Mouse (Mus musculus): ENCODE measurements around the gene Irgc1. TPM values are rescaled to one million over a fixed set of nuclear protein-coding genes. Genes with fewer than 3 reads are reported as not detected.

Irgc1 gene
- polyA plus RNA-seq, 1 experiment from 2014 or later = not detected

GRCm38 (mm10) chr7:24472442-24472841, 20.3 kb upstream of the Irgc1 start:
- H3K9ac ChIP-seq (replicated peaks) = no peak overlapping the region
- no peak for ATAC-seq (ENCODE audit: insufficient number of reproducible peaks, insufficient read depth, low FRiP score, low TSS enrichment, low read depth)
- no peak overlapping the region for H3K27ac ChIP-seq
- H3K4me2 ChIP-seq = no peak overlapping the region
- no peaks in the 10 kb centered on the region for H3K27me3 ChIP-seq
- peaks cover 16% of the 10 kb centered on the region; the same call in 1 of the 2 replicates for H3K9me3 ChIP-seq
- WGBS = 83% methylated on average over 6 of the region's 6 CpGs
- H3K4me3 ChIP-seq (replicated peaks) = no peak overlapping the region
- H3K4me1 ChIP-seq (replicated peaks) = no peaks in the 10 kb centered on the region
- H3K36me3 ChIP-seq = no peaks in the 10 kb centered on the region

DNA sequence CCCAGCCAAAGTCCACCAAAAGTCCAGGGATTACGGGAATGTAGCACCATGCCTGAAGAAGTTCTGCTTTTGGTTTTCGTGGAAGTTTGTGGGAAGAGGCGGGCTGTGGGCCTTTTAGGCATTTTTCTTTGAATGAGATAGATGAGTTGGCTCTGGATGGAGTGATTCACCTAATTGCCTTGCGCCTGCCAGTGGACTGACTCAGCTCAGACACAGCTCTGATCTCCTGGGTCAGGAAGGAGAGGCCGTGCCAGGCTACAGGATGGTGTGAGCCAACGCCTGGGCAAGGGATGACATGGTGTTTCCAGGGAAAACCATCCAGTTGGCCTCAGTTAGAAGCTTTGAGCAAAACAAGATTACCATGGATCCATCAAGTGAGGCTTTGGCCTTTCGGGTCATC, 18.3 kb upstream of the Irgc1 start:
- no peak overlapping the region for H3K4me3 ChIP-seq (replicated peaks)
- 91% methylated on average over 7 of the region's 7 CpGs for WGBS
- no peak for ATAC-seq (ENCODE audit: insufficient number of reproducible peaks, insufficient read depth, low FRiP score, low TSS enrichment, low read depth)
- no peaks in the 10 kb centered on the region for H3K36me3 ChIP-seq
- H3K27ac ChIP-seq = no peak overlapping the region
- no peaks in the 10 kb centered on the region for H3K27me3 ChIP-seq
- H3K9ac ChIP-seq (replicated peaks) = no peak overlapping the region
- H3K9me3 ChIP-seq = peaks cover 16% of the 10 kb centered on the region; the same call in 1 of the 2 replicates
- H3K4me2 ChIP-seq = no peak overlapping the region
- H3K4me1 ChIP-seq (replicated peaks) = no peaks in the 10 kb centered on the region

GRCm38 (mm10) chr7:24469126-24469525, 17.0 kb upstream of the Irgc1 start:
- peaks cover 16% of the 10 kb centered on the region; the same call in 1 of the 2 replicates for H3K9me3 ChIP-seq
- no peak overlapping the region for H3K27ac ChIP-seq
- H3K4me1 ChIP-seq (replicated peaks) = no peaks in the 10 kb centered on the region
- H3K4me3 ChIP-seq (replicated peaks) = no peak overlapping the region
- H3K9ac ChIP-seq (replicated peaks) = no peak overlapping the region
- no peak overlapping the region for H3K4me2 ChIP-seq
- no peaks in the 10 kb centered on the region for H3K27me3 ChIP-seq
- no peaks in the 10 kb centered on the region for H3K36me3 ChIP-seq
- 83% methylated on average over 3 of the region's 3 CpGs for WGBS
- no peak for ATAC-seq (ENCODE audit: insufficient number of reproducible peaks, insufficient read depth, low FRiP score, low TSS enrichment, low read depth)

DNA sequence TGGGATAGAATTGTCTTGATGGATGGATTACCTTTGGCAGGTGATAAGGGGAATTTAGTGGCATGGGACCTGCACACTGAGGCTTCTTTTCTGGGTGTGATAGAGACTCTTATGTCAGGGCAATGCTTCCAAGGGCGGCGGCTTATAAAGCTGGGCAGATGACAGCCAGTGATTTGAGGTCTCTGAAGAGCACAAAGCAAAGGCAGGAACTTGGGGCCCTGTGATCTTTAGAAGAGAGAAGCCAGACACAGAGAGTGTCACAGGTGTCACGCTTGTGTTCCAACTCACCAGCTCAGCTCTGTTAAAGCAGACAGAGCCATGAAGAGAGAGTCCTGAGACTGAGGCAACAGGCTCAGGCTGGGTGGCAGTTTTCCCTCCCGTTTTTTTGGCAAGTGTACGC, 15.8 kb upstream of the Irgc1 start:
- Histone ChIP-seq H3K36me3 (no peaks in the 10 kb centered on the region), H3K4me3 (replicated peaks) (no peak overlapping the region), H3K4me1 (replicated peaks) (peaks cover 5% of the 10 kb centered on the region), H3K27me3 (no peaks in the 10 kb centered on the region), H3K9me3 (peaks cover 14% of the 10 kb centered on the region; the same call in 1 of the 2 replicates), H3K9ac (replicated peaks) (no peak overlapping the region), H3K4me2 (no peak overlapping the region), H3K27ac (no peak overlapping the region)
- no peak for ATAC-seq (ENCODE audit: insufficient number of reproducible peaks, insufficient read depth, low FRiP score, low TSS enrichment, low read depth)
- 83% methylated on average over 5 of the region's 5 CpGs for WGBS

DNA sequence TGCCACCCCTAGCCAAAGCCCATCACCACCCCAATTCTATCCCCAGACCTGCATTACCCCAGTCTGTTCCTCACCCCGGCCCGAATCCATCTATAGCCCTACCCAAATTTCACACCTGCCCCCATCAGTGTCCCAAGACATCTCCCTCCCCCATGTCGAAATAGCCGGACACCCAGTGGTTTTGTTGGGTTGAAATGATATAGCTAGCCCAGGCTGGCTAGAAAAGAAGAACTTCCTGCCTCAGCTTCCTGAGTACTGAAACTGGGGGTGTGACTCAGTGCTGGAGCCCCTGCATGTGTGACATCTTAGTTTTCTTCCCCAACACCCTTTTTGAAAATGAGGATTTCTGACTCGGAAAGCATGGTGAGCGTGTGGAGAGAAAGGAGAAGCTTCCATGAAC, 14.7 kb upstream of the Irgc1 start:
- Histone ChIP-seq H3K27ac (no peak overlapping the region), H3K4me3 (replicated peaks) (no peak overlapping the region), H3K4me1 (replicated peaks) (peaks cover 13% of the 10 kb centered on the region), H3K9me3 (peaks cover 11% of the 10 kb centered on the region; the same call in 1 of the 2 replicates), H3K27me3 (peaks cover 8% of the 10 kb centered on the region; the same call in 1 of the 2 replicates), H3K9ac (replicated peaks) (no peak overlapping the region), H3K36me3 (no peaks in the 10 kb centered on the region), H3K4me2 (no peak overlapping the region)
- no peak for ATAC-seq (ENCODE audit: insufficient number of reproducible peaks, insufficient read depth, low FRiP score, low TSS enrichment, low read depth)
- WGBS = 90% methylated on average over 6 of the region's 6 CpGs

DNA sequence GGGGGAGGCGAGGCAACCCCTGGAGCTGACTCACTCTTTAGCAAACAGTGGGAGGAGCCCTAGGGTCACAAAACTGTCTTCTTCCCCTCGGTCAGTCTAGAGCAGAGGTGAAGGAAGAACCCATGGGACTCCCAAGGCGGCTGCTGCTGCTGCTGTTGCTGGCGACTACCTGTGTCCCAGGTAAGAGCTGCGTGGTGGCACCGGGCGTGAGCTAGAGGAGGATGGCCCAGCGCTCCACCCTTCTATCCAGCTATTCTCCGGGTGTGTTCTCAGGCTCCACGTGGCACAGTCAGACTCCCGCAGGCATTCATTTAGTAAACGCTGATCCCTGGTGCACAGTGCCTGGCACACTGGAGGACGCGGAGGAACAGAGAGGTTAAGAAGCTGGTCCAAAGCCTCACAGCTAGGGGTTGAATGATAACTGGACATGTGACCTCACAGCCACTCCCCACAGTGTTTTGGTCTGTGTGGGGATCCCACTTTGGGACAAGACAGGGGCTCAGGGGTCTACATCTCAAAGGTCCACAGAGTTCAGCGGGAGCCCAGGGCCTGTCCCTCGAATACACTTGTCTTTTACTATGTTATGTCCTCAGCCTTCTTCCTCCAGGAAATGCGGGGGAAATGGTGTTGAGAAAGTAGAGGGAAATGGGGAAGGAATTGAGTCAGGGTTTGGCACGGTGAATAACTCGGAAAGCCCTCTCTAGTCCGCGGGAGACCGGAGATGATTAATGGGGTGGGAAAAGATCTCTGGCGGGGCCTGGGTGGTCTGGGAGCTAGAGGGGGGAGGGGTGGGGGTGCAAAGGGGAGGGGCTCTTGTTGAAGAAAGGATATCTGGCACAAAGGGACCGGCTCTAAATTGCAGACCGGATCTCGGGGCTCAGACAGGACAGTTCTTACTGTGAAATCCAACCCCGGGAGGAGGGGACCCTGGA, 10.6 kb upstream of the Irgc1 start, which contains the start of gene Plaur:
TSS of gene Plaur (plus strand) at position 97 of the 932 bp plus-strand sequence.
- Histone ChIP-seq H3K9me3 (no peaks in the 10 kb centered on the region), H3K9ac (replicated peaks) (no peak within 1 kb of the TSS), H3K27me3 (peaks cover 13% of the 10 kb centered on the region), H3K4me3 (replicated peaks) (peak within 1 kb of the TSS; percentile 11), H3K36me3 (no peaks in the 10 kb centered on the region), H3K4me1 (replicated peaks) (peaks cover 13% of the 10 kb centered on the region), H3K4me2 (peak within 1 kb of the TSS; percentile 44), H3K27ac (no peak within 1 kb of the TSS)
- 5% methylated on average over 26 of the region's 27 CpGs for whole genome bisulfite sequencing
- ATAC-seq (ENCODE audit: insufficient number of reproducible peaks, insufficient read depth, low FRiP score, low TSS enrichment, low read depth) = no peak

DNA sequence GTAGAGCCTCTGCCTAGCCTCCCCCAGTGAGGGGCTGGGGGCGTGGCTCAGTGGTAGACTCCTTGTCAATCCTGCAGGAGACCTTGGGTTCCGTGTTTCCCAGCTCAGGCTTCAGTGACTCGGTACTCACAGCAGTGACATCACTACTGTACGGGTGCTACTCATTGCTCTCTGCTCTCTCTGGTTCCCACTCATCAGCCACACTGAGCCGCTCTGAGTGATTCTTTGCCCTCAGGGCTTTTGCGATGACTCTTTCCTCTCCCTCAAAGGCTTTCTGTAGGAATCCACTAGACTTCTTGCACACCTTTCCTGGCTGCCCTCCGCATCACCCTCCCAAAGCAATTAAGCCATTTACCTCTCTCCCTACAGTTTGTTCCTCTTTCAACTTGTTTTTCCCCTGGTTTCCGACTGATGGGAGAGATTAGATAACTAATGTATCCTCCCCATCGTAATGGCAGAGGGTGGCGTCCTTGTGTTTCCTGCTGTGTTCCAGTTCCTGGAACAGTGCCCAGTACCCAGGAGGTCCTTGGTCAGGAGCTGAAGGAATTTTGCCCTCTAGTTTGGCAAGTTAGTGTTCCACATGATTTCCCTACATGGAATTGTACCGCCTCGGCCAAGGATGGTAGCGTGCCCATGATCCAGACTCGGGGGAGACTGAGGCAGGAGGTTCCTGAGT, 9.4 kb upstream of the Irgc1 start:
- ATAC-seq (ENCODE audit: insufficient number of reproducible peaks, insufficient read depth, low FRiP score, low TSS enrichment, low read depth) = no peak
- H3K4me3 ChIP-seq (replicated peaks) = no peak overlapping the region
- no peak overlapping the region for H3K9ac ChIP-seq (replicated peaks)
- H3K36me3 ChIP-seq = no peaks in the 10 kb centered on the region
- peaks cover 13% of the 10 kb centered on the region for H3K27me3 ChIP-seq
- WGBS = 62% methylated on average over 14 of the region's 14 CpGs
- H3K27ac ChIP-seq = no peak overlapping the region
- H3K9me3 ChIP-seq = no peaks in the 10 kb centered on the region
- no peak overlapping the region for H3K4me2 ChIP-seq
- peaks cover 13% of the 10 kb centered on the region for H3K4me1 ChIP-seq (replicated peaks)

GRCm38 (mm10) chr7:24459843-24460242, 7.7 kb upstream of the Irgc1 start:
- WGBS = 51% methylated on average over 3 of the region's 3 CpGs
- peaks cover 13% of the 10 kb centered on the region for H3K27me3 ChIP-seq
- H3K4me1 ChIP-seq (replicated peaks) = peaks cover 13% of the 10 kb centered on the region
- H3K9me3 ChIP-seq = no peaks in the 10 kb centered on the region
- no peak for ATAC-seq (ENCODE audit: insufficient number of reproducible peaks, insufficient read depth, low FRiP score, low TSS enrichment, low read depth)
- H3K36me3 ChIP-seq = no peaks in the 10 kb centered on the region
- no peak overlapping the region for H3K4me3 ChIP-seq (replicated peaks)
- H3K4me2 ChIP-seq = no peak overlapping the region
- H3K27ac ChIP-seq = no peak overlapping the region
- H3K9ac ChIP-seq (replicated peaks) = no peak overlapping the region

DNA sequence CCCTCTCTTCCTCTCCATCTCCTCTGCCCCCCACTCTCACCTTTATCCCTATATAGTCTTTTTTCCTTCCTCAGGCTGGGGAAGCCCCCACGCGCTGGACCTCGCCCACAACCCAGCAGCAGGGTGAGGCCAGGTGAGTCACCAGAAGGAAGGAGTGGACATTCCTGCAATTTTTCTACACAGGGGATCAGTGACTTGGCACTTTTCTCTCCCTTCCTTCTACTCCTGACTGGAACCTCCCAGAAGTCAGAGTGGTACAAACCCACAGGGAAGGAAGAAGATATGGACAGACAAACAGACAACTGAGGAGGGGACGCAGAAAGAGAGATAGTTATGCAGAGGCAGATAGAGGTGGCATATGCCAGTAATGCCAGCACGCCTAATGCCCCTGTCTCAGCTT, 7.3 kb upstream of the Irgc1 start:
- H3K36me3 ChIP-seq = no peaks in the 10 kb centered on the region
- peaks cover 13% of the 10 kb centered on the region for H3K4me1 ChIP-seq (replicated peaks)
- no peak overlapping the region for H3K27ac ChIP-seq
- peaks cover 13% of the 10 kb centered on the region for H3K27me3 ChIP-seq
- no peak for ATAC-seq (ENCODE audit: insufficient number of reproducible peaks, insufficient read depth, low FRiP score, low TSS enrichment, low read depth)
- no peak overlapping the region for H3K9ac ChIP-seq (replicated peaks)
- H3K9me3 ChIP-seq = no peaks in the 10 kb centered on the region
- WGBS = 89% methylated on average over 5 of the region's 5 CpGs
- no peak overlapping the region for H3K4me3 ChIP-seq (replicated peaks)
- no peak overlapping the region for H3K4me2 ChIP-seq

DNA sequence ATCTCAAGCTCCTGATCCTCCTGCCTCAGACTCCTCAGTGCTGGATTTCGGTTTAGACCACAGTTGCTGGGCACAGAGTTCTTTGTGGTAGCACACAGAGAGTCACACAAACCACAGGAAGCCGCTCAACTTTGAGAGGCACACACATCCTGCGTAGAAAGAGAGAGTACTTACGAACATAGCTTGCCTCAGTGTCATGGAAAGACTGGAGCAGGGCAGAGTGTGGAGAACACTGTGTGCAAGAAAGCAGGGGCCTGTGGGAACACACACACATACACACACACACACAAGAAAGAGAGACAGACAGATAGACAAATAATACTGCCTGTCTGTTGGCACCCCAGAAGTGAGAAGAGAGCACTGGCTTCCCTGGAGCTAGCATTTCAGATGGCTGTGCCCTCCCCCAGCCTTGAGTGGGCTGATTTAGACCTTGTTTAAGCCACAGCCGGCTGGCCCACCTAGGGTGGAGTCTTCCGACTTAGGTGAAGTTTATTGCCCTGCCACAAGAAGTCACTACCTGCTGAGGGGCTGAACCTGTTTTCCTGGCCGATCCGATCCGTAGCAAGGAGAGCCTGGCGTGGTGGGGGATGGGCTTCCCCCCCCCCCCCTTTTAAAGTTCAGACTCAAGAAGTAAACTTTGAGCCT, 5.8 kb upstream of the Irgc1 start:
- no peak overlapping the region for H3K27ac ChIP-seq
- no peak for ATAC-seq (ENCODE audit: insufficient number of reproducible peaks, insufficient read depth, low FRiP score, low TSS enrichment, low read depth)
- H3K36me3 ChIP-seq = no peaks in the 10 kb centered on the region
- peaks cover 7% of the 10 kb centered on the region for H3K4me1 ChIP-seq (replicated peaks)
- H3K4me3 ChIP-seq (replicated peaks) = no peak overlapping the region
- H3K4me2 ChIP-seq = no peak overlapping the region
- H3K9me3 ChIP-seq = no peaks in the 10 kb centered on the region
- no peak overlapping the region for H3K9ac ChIP-seq (replicated peaks)
- whole genome bisulfite sequencing = 55% methylated on average over 10 of the region's 10 CpGs
- peaks cover 13% of the 10 kb centered on the region for H3K27me3 ChIP-seq

GRCm38 (mm10) chr7:24455726-24456125, 3.6 kb upstream of the Irgc1 start:
- no peak overlapping the region for H3K4me3 ChIP-seq (replicated peaks)
- no peaks in the 10 kb centered on the region for H3K36me3 ChIP-seq
- peaks cover 5% of the 10 kb centered on the region; the same call in 1 of the 2 replicates for H3K27me3 ChIP-seq
- no peak for ATAC-seq (ENCODE audit: insufficient number of reproducible peaks, insufficient read depth, low FRiP score, low TSS enrichment, low read depth)
- no peak overlapping the region for H3K4me2 ChIP-seq
- no peak overlapping the region for H3K9ac ChIP-seq (replicated peaks)
- no peaks in the 10 kb centered on the region; the same call in 1 of the 2 replicates for H3K4me1 ChIP-seq (replicated peaks)
- no peak overlapping the region for H3K27ac ChIP-seq
- H3K9me3 ChIP-seq = no peaks in the 10 kb centered on the region
- WGBS = 74% methylated on average over 5 of the region's 5 CpGs

All from limb, embryonic 12.5 days (tissue).